In the genomic region with DNA sequence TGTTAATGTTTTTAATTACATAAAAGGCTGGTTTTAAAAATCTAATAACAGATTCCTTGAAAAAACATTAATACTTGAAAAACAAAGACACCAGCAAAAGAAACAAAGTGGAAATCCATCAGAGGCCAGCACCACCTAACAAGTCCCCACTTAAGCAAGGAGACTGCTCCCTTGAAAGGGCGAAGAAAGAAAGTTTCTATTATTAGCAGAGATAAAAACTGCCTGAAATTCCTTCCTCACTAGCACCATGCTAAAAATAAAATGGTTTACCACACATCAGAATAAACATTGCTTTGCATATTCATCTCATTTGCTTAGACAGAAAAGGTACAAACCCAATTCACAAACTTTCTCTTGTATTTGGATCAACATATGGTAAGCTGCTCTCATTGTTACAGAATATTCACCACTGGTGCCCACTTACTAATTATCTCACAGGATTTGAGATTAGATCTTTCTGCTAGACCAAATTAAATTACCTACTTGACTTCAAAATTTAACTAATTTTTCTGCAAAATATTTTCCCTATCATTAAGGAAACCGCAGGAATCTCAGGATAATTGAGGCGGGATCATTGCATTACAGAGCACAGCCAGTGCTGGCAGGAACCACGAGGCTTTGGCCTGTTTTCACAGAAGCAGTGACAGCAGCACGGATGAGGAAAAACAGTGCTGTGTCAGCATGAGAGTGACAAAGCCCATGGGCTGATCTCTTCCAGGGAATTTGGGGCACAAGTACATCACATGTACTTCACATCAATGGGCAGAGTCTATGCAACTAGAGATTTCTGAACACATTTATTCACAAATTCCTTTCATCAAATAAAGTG, we compare ENCODE assay signal across 8 mouse cellular contexts. TPM values are rescaled to one million over a fixed set of nuclear protein-coding genes. Genes with fewer than 3 reads are reported as not detected.
DNase-seq lines count a peak whose midpoint lies in the region; ATAC-seq and TF ChIP-seq lines count a peak whose summit lies in the region.

No protein-coding gene starts in this region.

- H3K27me3 ChIP-seq in hindbrain, embryonic 13.5 days = no peaks in the 10 kb centered on the region
- no peaks in the 10 kb centered on the region for H3K27me3 ChIP-seq in hindbrain, embryonic 11.5 days (ENCODE audit: control insufficient read depth, insufficient read depth, low read length)
- H3K27me3 ChIP-seq in CH12.LX (replicated peaks) = no peaks in the 10 kb centered on the region
- no peaks in the 10 kb centered on the region for H3K27me3 ChIP-seq in heart, embryonic 13.5 days (replicated peaks)
- H3K27me3 ChIP-seq in neural tube, embryonic 15.5 days (replicated peaks) = no peaks in the 10 kb centered on the region

- TF ChIP-seq CTCF in CH12.LX (conservative IDR thresholded peaks at IDR 0.05 in 1 of 2, IDR thresholded peaks at IDR 0.05 in 1 of 2; ENCODE audit: low read depth in 2 of 2, low read length in 2 of 2) = no peak

- no peaks in the 10 kb centered on the region for H3K9me3 ChIP-seq in hindbrain, embryonic 13.5 days
- H3K9me3 ChIP-seq in hindbrain, embryonic 11.5 days (ENCODE audit: control insufficient read depth, low read length) = no peaks in the 10 kb centered on the region
- no peaks in the 10 kb centered on the region for H3K9me3 ChIP-seq in CH12.LX (replicated peaks; ENCODE audit: low read length)
- no peaks in the 10 kb centered on the region for H3K9me3 ChIP-seq in heart, embryonic 13.5 days
- H3K9me3 ChIP-seq in neural tube, embryonic 15.5 days (replicated peaks) = no peaks in the 10 kb centered on the region

- dilution Hi-C loops in CH12.LX (cut with MboI; ENCODE audit: extremely low pct_ligation_motif_present, extremely low pct_unique_long_range_greater_than_20kb, low sequenced_read_pairs) = no loop called here

- H3K27ac ChIP-seq in hindbrain, embryonic 13.5 days = peak overlapping the region; percentile 3; the same call in 1 of the 2 replicates
- no peak overlapping the region for H3K27ac ChIP-seq in hindbrain, embryonic 11.5 days (ENCODE audit: low read depth, low read length)
- no peak overlapping the region for H3K27ac ChIP-seq in CH12.LX (ENCODE audit: insufficient read depth, low read depth)
- peak overlapping the region; percentile 94 for H3K27ac ChIP-seq in heart, embryonic 13.5 days (replicated peaks)
- H3K27ac ChIP-seq in neural tube, embryonic 15.5 days (replicated peaks) = no peak overlapping the region

- no peak for TF ChIP-seq POLR2A in CH12.LX (IDR thresholded peaks at IDR 0.05; ENCODE audit: low read depth, low read length)

- WGBS in hindbrain, embryonic 13.5 days = 52% methylated on average over 5 of the region's 5 CpGs
- WGBS in hindbrain, embryonic 11.5 days = 68% methylated on average over 5 of the region's 5 CpGs
- WGBS in heart, embryonic 13.5 days = 9% methylated on average over 5 of the region's 5 CpGs
- WGBS in neural tube, embryonic 15.5 days = 45% methylated on average over 5 of the region's 5 CpGs

- DNase-seq in hindbrain, embryonic 11.5 days (ENCODE audit: low spot score) = no peak
- DNase-seq in CH12.LX (ENCODE audit: extremely low read depth) (no peak), MN1 (ENCODE audit: low spot score) (no peak)
- peak; percentile 70 for DNase-seq in cerebellum, adult 9-11 months
- DNase-seq in thymus, postnatal 10 days (ENCODE audit: low spot score in 2 of 2) = no peak

- no peak for TF ChIP-seq EP300 in CH12.LX (IDR thresholded peaks at IDR 0.05; ENCODE audit: low read length)

- in situ Hi-C loops in CH12.LX (cut with MboI; ENCODE audit: low pct_ligation_motif_present, low pct_unique_long_range_greater_than_20kb, low sequenced_read_pairs) = no loop called here

- H3K9ac ChIP-seq in hindbrain, embryonic 13.5 days = no peak overlapping the region
- no peak overlapping the region for H3K9ac ChIP-seq in hindbrain, embryonic 11.5 days (ENCODE audit: low read depth, low read length)
- no peak overlapping the region for H3K9ac ChIP-seq in CH12.LX (ENCODE audit: insufficient read depth, low read depth)
- H3K9ac ChIP-seq in heart, embryonic 13.5 days = peak overlapping the region; percentile 2; the same call in 1 of the 2 replicates
- no peak overlapping the region for H3K9ac ChIP-seq in neural tube, embryonic 15.5 days (replicated peaks)

- peaks cover 4% of the 10 kb centered on the region for H3K4me1 ChIP-seq in hindbrain, embryonic 13.5 days (replicated peaks)
- H3K4me1 ChIP-seq in hindbrain, embryonic 11.5 days (replicated peaks; ENCODE audit: control insufficient read depth, insufficient read depth, low read length) = no peaks in the 10 kb centered on the region
- peaks cover 7 to 21% of the 10 kb centered on the region in 2 experiments for H3K4me1 ChIP-seq in CH12.LX (ENCODE audit: control insufficient read depth in 1 of 2, insufficient read depth in 2 of 2)
- peaks cover 60% of the 10 kb centered on the region for H3K4me1 ChIP-seq in heart, embryonic 13.5 days
- peaks cover 6% of the 10 kb centered on the region; the same call in 1 of the 2 replicates for H3K4me1 ChIP-seq in neural tube, embryonic 15.5 days

- H3K4me2 ChIP-seq in hindbrain, embryonic 13.5 days = no peak overlapping the region
- H3K4me2 ChIP-seq in hindbrain, embryonic 11.5 days (replicated peaks; ENCODE audit: low read depth, low read length) = no peak overlapping the region
- H3K4me2 ChIP-seq in CH12.LX (ENCODE audit: insufficient read depth, low read depth, poor library complexity, severe bottlenecking) = no peak overlapping the region
- H3K4me2 ChIP-seq in heart, embryonic 13.5 days = peak overlapping the region; percentile 56
- H3K4me2 ChIP-seq in neural tube, embryonic 15.5 days = no peak overlapping the region

- H3K36me3 ChIP-seq in hindbrain, embryonic 13.5 days = no peaks in the 10 kb centered on the region
- no peaks in the 10 kb centered on the region for H3K36me3 ChIP-seq in hindbrain, embryonic 11.5 days (ENCODE audit: control insufficient read depth, insufficient read depth, low read length)
- H3K36me3 ChIP-seq in CH12.LX (replicated peaks in 1 of 2; ENCODE audit: control insufficient read depth in 1 of 2, insufficient read depth in 1 of 2, low read length in 1 of 2) = no peaks in the 10 kb centered on the region
- 0 out of 2 replicates have a peak, but pooled peaks cover 3% of the 10 kb centered on the region for H3K36me3 ChIP-seq in heart, embryonic 13.5 days
- H3K36me3 ChIP-seq in neural tube, embryonic 15.5 days = no peaks in the 10 kb centered on the region

- ATAC-seq in hindbrain, embryonic 13.5 days (ENCODE audit: low FRiP score) = no peak
- ATAC-seq in hindbrain, embryonic 11.5 days (ENCODE audit: low FRiP score) = no peak
- ATAC-seq in heart, embryonic 13.5 days (ENCODE audit: extremely low read depth, insufficient number of reproducible peaks, low FRiP score, low TSS enrichment) = peak; percentile 75
- ATAC-seq in neural tube, embryonic 15.5 days (ENCODE audit: low FRiP score) = no peak

- H3K4me3 ChIP-seq in hindbrain, embryonic 13.5 days = no peak overlapping the region
- H3K4me3 ChIP-seq in hindbrain, embryonic 11.5 days (ENCODE audit: low read depth, low read length) = no peak overlapping the region
- no peak overlapping the region for H3K4me3 ChIP-seq in CH12.LX (replicated peaks in 1 of 3; ENCODE audit: low read depth in 2 of 3, low read length in 2 of 3, poor library complexity in 1 of 3)
- peak overlapping the region; percentile 9; the same call in 1 of the 2 replicates for H3K4me3 ChIP-seq in heart, embryonic 13.5 days
- H3K4me3 ChIP-seq in neural tube, embryonic 15.5 days (replicated peaks) = no peak overlapping the region

- no peaks in the 10 kb centered on the region for H3K79me2 ChIP-seq in CH12.LX (replicated peaks; ENCODE audit: control insufficient read depth, extremely low read depth, insufficient read depth, poor library complexity, severe bottlenecking)

- TF ChIP-seq RAD21 in CH12.LX (IDR thresholded peaks at IDR 0.05; ENCODE audit: low read depth, low read length) = no peak

TF ChIP-seq in CH12.LX, 34 proteins besides CTCF, POLR2A, EP300 and RAD21:
- TF ChIP-seq ELF1 (IDR thresholded peaks at IDR 0.05; ENCODE audit: low read depth, low read length) (no peak), MYC (IDR thresholded peaks at IDR 0.05; ENCODE audit: low read depth, low read length) (no peak), MEF2A (IDR thresholded peaks at IDR 0.05; ENCODE audit: borderline replicate concordance, low read depth, low read length) (peak; percentile 78; the same call in 1 of the 2 replicates)

RNA-seq across cellular contexts. Expression of gene Prkaa2, which starts 9.0 kb away (rescaled TPM):
- 11.5 and 11.9 TPM in 2 replicates for polyA plus RNA-seq in hindbrain, embryonic 13.5 days (2015; fragmentation: Nextera tagmentation; extraction: Ambion mirVana)
- 5.0 TPM in 2 replicates for polyA plus RNA-seq in hindbrain, embryonic 11.5 days (2014; fragmentation: Nextera tagmentation; extraction: Ambion mirVana)
- total RNA-seq in CH12.LX (2012; rRNA removed) = 0.34 and 0.68 TPM in 2 replicates
- 0.23 TPM in 2 replicates for total RNA-seq in CH12.LX (2014; rRNA removed)
- polyA plus RNA-seq in CH12.LX (2012; ENCODE audit: insufficient read length, low read depth) = 0.20 and 0.29 TPM in 2 replicates
- 30.5 and 33.9 TPM in 2 replicates for polyA plus RNA-seq in heart, embryonic 13.5 days (2015; fragmentation: Nextera tagmentation; extraction: Ambion mirVana)
- 9.6 and 10.7 TPM in 2 replicates for polyA plus RNA-seq in neural tube, embryonic 15.5 days (2015; fragmentation: Nextera tagmentation; extraction: Ambion mirVana)

RNA-seq across cellular contexts. Expression of gene Plpp3, which starts 56.4 kb away (rescaled TPM):
- polyA plus RNA-seq in hindbrain, embryonic 13.5 days (2015; fragmentation: Nextera tagmentation; extraction: Ambion mirVana) = 79.0 and 81.9 TPM in 2 replicates
- 51.1 and 52.7 TPM in 2 replicates for polyA plus RNA-seq in hindbrain, embryonic 11.5 days (2014; fragmentation: Nextera tagmentation; extraction: Ambion mirVana)
- total RNA-seq in CH12.LX (2012; rRNA removed) (0.17 and 0.34 TPM in 2 replicates), CH12.LX (2014; rRNA removed) (1.2 and 1.3 TPM in 2 replicates)
- 1.0 and 1.6 TPM in 2 replicates for polyA plus RNA-seq in CH12.LX (2012; ENCODE audit: insufficient read length, low read depth)
- 30.9 and 31.2 TPM in 2 replicates for polyA plus RNA-seq in heart, embryonic 13.5 days (2015; fragmentation: Nextera tagmentation; extraction: Ambion mirVana)
- 72.6 and 73.6 TPM in 2 replicates for polyA plus RNA-seq in neural tube, embryonic 15.5 days (2015; fragmentation: Nextera tagmentation; extraction: Ambion mirVana)

Comparison
In these comparisons a context has a peak if more than half of its experiments do, and no peak if none do; other contexts are left out.
1. H3K27ac ChIP-seq: peak in hindbrain, embryonic 13.5 days (single experiment) and heart, embryonic 13.5 days (single experiment); none in hindbrain, embryonic 11.5 days (single experiment), CH12.LX (single experiment) and neural tube, embryonic 15.5 days (single experiment).
2. RNA of gene Plpp3, which starts 56.4 kb away (polyA plus RNA-seq): 79.0 to 81.9 TPM in hindbrain, embryonic 13.5 days, 72.6 to 73.6 TPM in neural tube, embryonic 15.5 days, 51.1 to 52.7 TPM in hindbrain, embryonic 11.5 days and 30.9 to 31.2 TPM in heart, embryonic 13.5 days; 1.0 to 1.6 TPM in CH12.LX; every median in the first group is over 10 times any median in the second.